Mouse (Mus musculus) T-helper 17 cell (primary cell): Measurements from ENCODE around the gene Maml1.

Source experiments
- in situ Hi-C, 2 experiments: fragments of 300-600 bp; cut with MboI, MseI; formaldehyde crosslinking; loops; 1 replicate in 1 of 2; 2 replicates in 1 of 2; pipeline ENCODE4 v1.15.1; 2025; ENCODE audit warnings: high pct_unique_total_duplicates in 2 of 2

Maml1 gene

GRCm38 (mm10) chr11:50240235-50240911 is 51.7 kb downstream of the Maml1 start:
- in situ Hi-C loops: no loop called here

- in situ Hi-C loops: loop anchor here in 1 of 2 experiments (10.0 kb wide), 1 partner anchor 74 kb away; no protein-coding TSS in a partner anchor
These were observed 53.0 kb downstream of the Maml1 start for GRCm38 (mm10) chr11:50238821-50239791.

- in situ Hi-C loops: loop anchor here in 1 of 2 experiments (10.0 kb wide), 1 partner anchor 74 kb away; no protein-coding TSS in a partner anchor
These were observed 53.8 kb downstream of the Maml1 start, which contains the start of gene Ltc4s for GRCm38 (mm10) chr11:50238324-50238723. TSS of gene Ltc4s (minus strand) at chr11:50238616.

- in situ Hi-C loops: loop anchor here in 1 of 2 experiments (10.0 kb wide), 1 partner anchor 72 kb away; no protein-coding TSS in a partner anchor
These were observed 54.9 kb downstream of the Maml1 start for GRCm38 (mm10) chr11:50236937-50237835.

GRCm38 (mm10) chr11:50236540-50236936 is 55.6 kb downstream of the Maml1 start:
- in situ Hi-C loops: loop anchor here in 1 of 2 experiments (10.0 kb wide), 1 partner anchor 72 kb away; no protein-coding TSS in a partner anchor

- in situ Hi-C loops: loop anchor here (5.0 to 10.0 kb wide), 2 partner anchors 70 to 72 kb away; no protein-coding TSS in a partner anchor
These were observed 57.5 kb downstream of the Maml1 start for GRCm38 (mm10) chr11:50234606-50235005.

- in situ Hi-C loops: loop anchor here (5.0 to 10.0 kb wide), 2 partner anchors 69 to 72 kb away; no protein-coding TSS in a partner anchor
These were observed 58.1 kb downstream of the Maml1 start for GRCm38 (mm10) chr11:50233993-50234392.

- in situ Hi-C loops: loop anchor here (5.0 to 10.0 kb wide), 2 partner anchors 68 to 71 kb away; no protein-coding TSS in a partner anchor
These were observed 59.1 kb downstream of the Maml1 start for GRCm38 (mm10) chr11:50233022-50233421.

- in situ Hi-C loops: loop anchor here (5.0 to 10.0 kb wide), 2 partner anchors 67 to 69 kb away; no protein-coding TSS in a partner anchor
These were observed 60.7 kb downstream of the Maml1 start for GRCm38 (mm10) chr11:50231411-50231810.

- in situ Hi-C loops: loop anchor here (5.0 to 10.0 kb wide), 2 partner anchors 66 to 68 kb away; no protein-coding TSS in a partner anchor
These were observed 61.4 kb downstream of the Maml1 start for GRCm38 (mm10) chr11:50230481-50231304.

- in situ Hi-C loops: loop anchor here in 1 of 2 experiments (10.0 kb wide), 1 partner anchor 245 kb away; no protein-coding TSS in a partner anchor
These were observed 62.7 kb downstream of the Maml1 start for GRCm38 (mm10) chr11:50229252-50229910.

GRCm38 (mm10) chr11:50228772-50229171 is 63.3 kb downstream of the Maml1 start:
- in situ Hi-C loops: loop anchor here in 1 of 2 experiments (10.0 kb wide), 1 partner anchor 244 kb away; no protein-coding TSS in a partner anchor

- in situ Hi-C loops: loop anchor here in 1 of 2 experiments (10.0 kb wide), 1 partner anchor 243 kb away; no protein-coding TSS in a partner anchor
These were observed 64.4 kb downstream of the Maml1 start for GRCm38 (mm10) chr11:50227736-50228135.

- in situ Hi-C loops: loop anchor here in 1 of 2 experiments (10.0 kb wide), 1 partner anchor 242 kb away; no protein-coding TSS in a partner anchor
These were observed 64.9 kb downstream of the Maml1 start for GRCm38 (mm10) chr11:50227226-50227625.

GRCm38 (mm10) chr11:50226406-50226805 is 65.7 kb downstream of the Maml1 start:
- in situ Hi-C loops: loop anchor here in 1 of 2 experiments (10.0 kb wide), 1 partner anchor 242 kb away; no protein-coding TSS in a partner anchor

GRCm38 (mm10) chr11:50225611-50226378 is 66.3 kb downstream of the Maml1 start:
- in situ Hi-C loops: loop anchor here in 1 of 2 experiments (10.0 kb wide), 1 partner anchor 241 kb away; no protein-coding TSS in a partner anchor
